Mouse (Mus musculus) myocyte (in vitro differentiated cells): ENCODE results near the gene Stn1. TPM values are rescaled to one million over a fixed set of nuclear protein-coding genes. Genes with fewer than 3 reads are reported as not detected.

ENCODE experiments used
- H3K27me3 ChIP-seq: one replicate; pipeline ENCODE4 v1.6.1; 2011; ENCODE audit not compliant: control insufficient read depth, insufficient read depth, insufficient read length
- H3K36me3 ChIP-seq: one replicate; pipeline ENCODE4 v1.6.1; 2011; ENCODE audit not compliant: control insufficient read depth, insufficient read depth
- H3K4me2 ChIP-seq: one replicate; pipeline ENCODE4 v1.6.1; 2011; ENCODE audit warnings: low read depth, control low read depth
- H3K4me3 ChIP-seq: one replicate; pipeline ENCODE4 v1.5.1; 2011; ENCODE audit warnings: mild to moderate bottlenecking, control low read depth, moderate library complexity
- H3K79me2 ChIP-seq: one replicate; pipeline ENCODE4 v1.6.1; 2011; ENCODE audit not compliant: control insufficient read depth, insufficient read depth
- H3ac ChIP-seq: one replicate; pipeline ENCODE4 v1.6.1; 2011; ENCODE audit not compliant: control insufficient read depth, insufficient read length
- CEBPB ChIP-seq: IDR thresholded peaks from 2 replicates; pipeline ENCODE4 v1.6.1; 2011; ENCODE audit warnings: mild to moderate bottlenecking, moderate library complexity; ENCODE audit not compliant: poor library complexity, insufficient read depth, severe bottlenecking
- E2F4 ChIP-seq: IDR thresholded peaks from one replicate; pipeline ENCODE4 v1.6.1; 2011; ENCODE audit warnings: mild to moderate bottlenecking, control low read depth, moderate library complexity; ENCODE audit not compliant: insufficient read depth
- MAX ChIP-seq: IDR thresholded peaks from one replicate; pipeline ENCODE4 v1.6.1; 2011; ENCODE audit warnings: low read depth, mild to moderate bottlenecking, control low read depth
- MYOD1 ChIP-seq, 3 experiments: IDR thresholded peaks; one replicate each; pipeline ENCODE4 v1.6.1; 2011; ENCODE audit warnings: control low read depth in 2 of 3, low read depth in 2 of 3, mild to moderate bottlenecking in 2 of 3, moderate library complexity in 1 of 3; ENCODE audit not compliant: insufficient read length in 2 of 3, control insufficient read depth in 1 of 3
- MYOG ChIP-seq, 3 experiments: IDR thresholded peaks; one replicate each; pipeline ENCODE4 v1.6.1; 2011; ENCODE audit warnings: control low read depth in 2 of 3, low read depth in 2 of 3, mild to moderate bottlenecking in 2 of 3; ENCODE audit not compliant: insufficient read length in 2 of 3, control insufficient read depth in 1 of 3, insufficient read depth in 1 of 3
- POLR2A ChIP-seq: IDR thresholded peaks from one replicate; pipeline ENCODE4 v1.6.1; 2011; ENCODE audit warnings: low read depth, mild to moderate bottlenecking, control low read depth, moderate library complexity; ENCODE audit not compliant: insufficient read length
- POLR2AphosphoS2 ChIP-seq: IDR thresholded peaks from one replicate; pipeline ENCODE4 v1.6.1; 2011; ENCODE audit warnings: low read depth, control low read depth; ENCODE audit not compliant: insufficient read length
- REST ChIP-seq: IDR thresholded peaks from one replicate; pipeline ENCODE4 v1.6.1; 2011; ENCODE audit warnings: mild to moderate bottlenecking, control low read depth, moderate library complexity; ENCODE audit not compliant: insufficient read depth, insufficient read length
- SRF ChIP-seq: IDR thresholded peaks from one replicate; pipeline ENCODE4 v1.6.1; 2011; ENCODE audit warnings: low read depth; ENCODE audit not compliant: control insufficient read depth, insufficient read length
- TCF12 ChIP-seq: IDR thresholded peaks from one replicate; pipeline ENCODE4 v1.6.1; 2011; ENCODE audit warnings: mild to moderate bottlenecking, control low read depth; ENCODE audit not compliant: poor library complexity, insufficient read depth, severe bottlenecking
- TCF3 ChIP-seq: IDR thresholded peaks from one replicate; pipeline ENCODE4 v1.6.1; 2011; ENCODE audit warnings: low read depth, control low read depth; ENCODE audit not compliant: insufficient read length
- USF1 ChIP-seq: IDR thresholded peaks from one replicate; pipeline ENCODE4 v1.6.1; 2011; ENCODE audit warnings: low read depth, mild to moderate bottlenecking, control low read depth, moderate library complexity
- polyA plus RNA-seq: library from polyadenylated mRNA; unstranded; fragments of >200 nt; fragmentation: generic; extraction: Trizol; gene quantifications from one replicate; pipeline ENCODE4 v1.2.1, GENCODE M21; 2012; ENCODE audit warnings: missing spikeins

Gene Stn1
- polyA plus RNA-seq, 1 experiment = 43.9 TPM

- H3ac ChIP-seq = no peak overlapping the region
- no peaks in the 10 kb centered on the region for H3K36me3 ChIP-seq
- TF ChIP-seq MYOD1 (IDR thresholded peaks at IDR 0.05; ENCODE audit: control insufficient read depth in 1 of 3, insufficient read length in 2 of 3, low read depth in 2 of 3) (no peak), CEBPB (no peak), MYOG (IDR thresholded peaks at IDR 0.05; ENCODE audit: control insufficient read depth in 1 of 3, insufficient read depth in 1 of 3, insufficient read length in 2 of 3, low read depth in 2 of 3) (no peak), POLR2AphosphoS2 (no peak), E2F4 (no peak), TCF12 (no peak)
- no peaks in the 10 kb centered on the region for H3K27me3 ChIP-seq
- no peak overlapping the region for H3K4me3 ChIP-seq
- H3K79me2 ChIP-seq = no peaks in the 10 kb centered on the region
- no peak overlapping the region for H3K4me2 ChIP-seq
These were observed 8.2 kb upstream of the Stn1 start for GRCm38 (mm10) chr19:47545528-47545927.

GRCm38 (mm10) chr19:47545055-47545454 is 7.7 kb upstream of the Stn1 start:
- H3K4me3 ChIP-seq = no peak overlapping the region
- no peak for TF ChIP-seq REST
- no peak for TF ChIP-seq USF1
- TF ChIP-seq MAX = no peak
- TF ChIP-seq CEBPB = no peak
- no peak for TF ChIP-seq POLR2AphosphoS2
- TF ChIP-seq MYOG (IDR thresholded peaks at IDR 0.05; ENCODE audit: control insufficient read depth in 1 of 3, insufficient read depth in 1 of 3, insufficient read length in 2 of 3, low read depth in 2 of 3) = no peak
- no peak for TF ChIP-seq POLR2A
- TF ChIP-seq TCF3 = no peak

GRCm38 (mm10) chr19:47542441-47542840 is 5.1 kb upstream of the Stn1 start:
- Histone ChIP-seq H3K4me2 (no peak overlapping the region), H3ac (no peak overlapping the region), H3K4me3 (no peak overlapping the region), H3K79me2 (no peaks in the 10 kb centered on the region), H3K27me3 (no peaks in the 10 kb centered on the region), H3K36me3 (no peaks in the 10 kb centered on the region)
- TF ChIP-seq MYOG (IDR thresholded peaks at IDR 0.05; ENCODE audit: control insufficient read depth in 1 of 3, insufficient read depth in 1 of 3, insufficient read length in 2 of 3, low read depth in 2 of 3) (no peak), TCF3 (no peak), MAX (no peak), CEBPB (no peak), E2F4 (no peak), TCF12 (no peak), POLR2A (no peak), REST (no peak), MYOD1 (IDR thresholded peaks at IDR 0.05; ENCODE audit: control insufficient read depth in 1 of 3, insufficient read length in 2 of 3, low read depth in 2 of 3) (no peak), SRF (no peak), USF1 (no peak), POLR2AphosphoS2 (no peak)

More at GRCm38 (mm10) chr19:47545055-47545454, 7.7 kb upstream of the Stn1 start:
- no peaks in the 10 kb centered on the region for H3K36me3 ChIP-seq
- no peaks in the 10 kb centered on the region for H3K27me3 ChIP-seq
- no peak overlapping the region for H3ac ChIP-seq
- H3K4me2 ChIP-seq = no peak overlapping the region
- no peaks in the 10 kb centered on the region for H3K79me2 ChIP-seq

GRCm38 (mm10) chr19:47538801-47539200 is 1.5 kb upstream of the Stn1 start:
- Histone ChIP-seq H3K79me2 (no peaks in the 10 kb centered on the region), H3K36me3 (no peaks in the 10 kb centered on the region), H3K4me2 (peak overlapping the region; percentile 98), H3K27me3 (no peaks in the 10 kb centered on the region), H3ac (no peak overlapping the region), H3K4me3 (no peak overlapping the region)
- TF ChIP-seq SRF = no peak
- no peak for TF ChIP-seq E2F4
- TF ChIP-seq MYOD1 (IDR thresholded peaks at IDR 0.05; ENCODE audit: control insufficient read depth in 1 of 3, insufficient read length in 2 of 3, low read depth in 2 of 3) = no peak
- no peak for TF ChIP-seq MAX
- no peak for TF ChIP-seq CEBPB
- TF ChIP-seq REST = no peak
- TF ChIP-seq POLR2AphosphoS2 = no peak
- no peak for TF ChIP-seq USF1
- no peak for TF ChIP-seq TCF3
- no peak for TF ChIP-seq MYOG (IDR thresholded peaks at IDR 0.05; ENCODE audit: control insufficient read depth in 1 of 3, insufficient read depth in 1 of 3, insufficient read length in 2 of 3, low read depth in 2 of 3)
- TF ChIP-seq POLR2A = no peak
- TF ChIP-seq TCF12 = no peak

- H3K4me2 ChIP-seq = peak overlapping the region; percentile 98
- H3K36me3 ChIP-seq = no peaks in the 10 kb centered on the region
- H3ac ChIP-seq = no peak overlapping the region
- no peaks in the 10 kb centered on the region for H3K27me3 ChIP-seq
- H3K4me3 ChIP-seq = peak overlapping the region; percentile 58
- H3K79me2 ChIP-seq = no peaks in the 10 kb centered on the region
- TF ChIP-seq MYOD1 (IDR thresholded peaks at IDR 0.05; ENCODE audit: control insufficient read depth in 1 of 3, insufficient read length in 2 of 3, low read depth in 2 of 3) (no peak), MYOG (IDR thresholded peaks at IDR 0.05; ENCODE audit: control insufficient read depth in 1 of 3, insufficient read depth in 1 of 3, insufficient read length in 2 of 3, low read depth in 2 of 3) (no peak), MAX (no peak), USF1 (no peak), TCF12 (no peak), POLR2AphosphoS2 (no peak)
These were observed 572 bp upstream of the Stn1 start for GRCm38 (mm10) chr19:47537879-47538278.
